Mouse (Mus musculus): ENCODE measurements around the gene 5730522E02Rik. TPM values are rescaled to one million over a fixed set of nuclear protein-coding genes. Genes with fewer than 3 reads are reported as not detected.
"Not testable (repeated sequence)": the region's sequence is repeated elsewhere in the genome, so short reads cannot be mapped to it uniquely, and the experiment has no call there.

The 5730522E02Rik gene
- 10 to 100 TPM; 11.5 to 12.0 TPM for total RNA-seq (2021)
- long read RNA-seq, experiment 1, partial matches to known transcripts: 0 of 2 reads
- long read RNA-seq, experiment 1, other reads (novel, unspliced or antisense): 2 of 2 reads
- long read RNA-seq, experiment 2, partial matches to known transcripts: 1 of 2 reads
- long read RNA-seq, experiment 2, other reads (novel, unspliced or antisense): 1 of 2 reads

- TF ChIP-seq CTCF (IDR thresholded peaks at IDR 0.05): no peak
- Histone ChIP-seq H3K27ac (peak within 1 kb of the TSS; percentile 83), H3K4me3 (peak within 1 kb of the TSS; percentile 71)
- intact Hi-C loops (cut with DNase I): loop anchor here (5.0 kb wide), 1 partner anchor 177 kb away; the partner anchor contains the start of gene Fancl
- DNase-seq (ENCODE audit: extremely low spot score in 1 of 2, low spot score in 2 of 2): no peak
These were observed at the start of gene 5730522E02Rik for GRCm38 (mm10) chr11:26210582-26211180. TSS of gene 5730522E02Rik (minus strand) at chr11:26210763.

GRCm38 (mm10) chr11:26236540-26236939 is 26.0 kb upstream of the 5730522E02Rik start:
- DNase-seq (ENCODE audit: extremely low spot score in 1 of 2, low spot score in 2 of 2): no peak
- Histone ChIP-seq H3K27ac (no peak overlapping the region), H3K4me3 (no peak overlapping the region)
- intact Hi-C loops (cut with DNase I): no loop called here
- no peak for TF ChIP-seq CTCF (IDR thresholded peaks at IDR 0.05)

DNA sequence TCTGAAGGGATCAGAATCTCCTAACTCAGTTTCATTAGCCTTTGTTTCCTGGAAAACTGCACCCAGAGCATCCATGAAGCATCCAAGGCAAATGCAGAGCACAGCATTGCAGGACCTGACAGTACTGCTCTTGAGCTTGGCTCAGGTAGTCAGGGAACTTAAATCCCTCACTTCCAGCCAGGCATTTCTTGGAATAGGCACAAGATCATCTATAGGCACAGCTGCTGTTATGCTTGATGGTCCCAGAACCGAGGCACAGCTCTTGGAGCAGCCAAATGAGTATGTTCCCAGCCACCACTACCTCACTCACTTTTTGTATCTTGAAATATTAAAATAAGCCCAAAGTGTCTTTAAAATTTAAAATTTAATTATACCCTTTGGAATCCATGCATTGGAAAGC is 19.3 kb upstream of the 5730522E02Rik start:
- no peak for DNase-seq (ENCODE audit: extremely low spot score in 1 of 2, low spot score in 2 of 2)
- H3K27ac ChIP-seq: no peak overlapping the region
- intact Hi-C loops (cut with DNase I): no loop called here

DNA sequence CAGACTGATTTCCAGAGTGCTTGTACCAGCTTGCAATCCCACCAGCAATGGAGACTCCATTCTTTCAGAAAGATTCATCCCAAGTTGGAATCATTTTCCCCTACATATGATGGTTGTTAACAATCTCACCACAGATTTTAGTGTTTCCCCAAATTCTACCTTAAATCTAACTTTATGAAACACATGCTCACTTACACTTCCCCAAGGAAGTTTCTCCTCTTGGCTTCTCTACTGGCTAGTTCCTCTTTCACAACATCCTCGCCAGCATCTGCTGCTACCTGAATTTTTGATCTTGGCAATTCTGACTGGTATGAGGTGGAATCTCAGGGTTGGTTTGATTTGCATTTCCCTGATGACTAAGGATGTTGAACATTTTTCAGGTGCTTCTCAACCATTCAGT is 3.1 kb upstream of the 5730522E02Rik start:
- H3K27ac ChIP-seq; H3K4me3 ChIP-seq; DNase-seq (ENCODE audit: extremely low spot score in 1 of 2, low spot score in 2 of 2): not testable (repeated sequence)
- intact Hi-C loops (cut with DNase I): loop anchor here (5.0 kb wide), 1 partner anchor 174 kb away; the partner anchor contains the start of gene Fancl

More for the DNA sequence above, 19.3 kb upstream of the 5730522E02Rik start:
- TF ChIP-seq CTCF (IDR thresholded peaks at IDR 0.05): no peak
- H3K4me3 ChIP-seq: no peak overlapping the region

GRCm38 (mm10) chr11:26209811-26210581 is 567 bp downstream of the 5730522E02Rik start:
- intact Hi-C loops (cut with DNase I): loop anchor here (5.0 to 10.0 kb wide), 4 partner anchors 177 to 755 kb away; partner anchors contain the start of gene Fancl
- Histone ChIP-seq H3K4me3 (peak overlapping the region; percentile 71), H3K27ac (peak overlapping the region; percentile 83)
- DNase-seq (ENCODE audit: extremely low spot score in 1 of 2, low spot score in 2 of 2): peak; percentile 55 to 57
- TF ChIP-seq CTCF (IDR thresholded peaks at IDR 0.05): no peak

DNA sequence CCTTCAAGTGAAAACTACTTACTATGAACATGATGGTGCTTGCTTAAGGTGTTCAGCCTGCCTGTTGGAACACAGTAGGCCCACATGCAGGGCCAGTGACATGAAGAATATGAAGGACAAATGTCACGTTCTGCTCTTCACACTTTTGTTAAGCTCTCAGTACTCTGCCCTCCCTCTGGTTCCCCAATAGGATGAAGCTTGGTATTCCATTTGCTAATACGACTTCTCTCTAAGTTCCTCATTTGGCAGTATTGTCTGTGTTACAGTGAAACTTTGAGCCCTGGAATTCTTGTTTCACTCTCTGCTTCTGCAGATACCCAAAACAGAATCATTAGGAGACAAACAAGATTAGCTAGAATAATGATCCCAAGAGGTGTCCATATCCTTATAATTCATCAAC is 7.1 kb downstream of the 5730522E02Rik start:
- no peak for TF ChIP-seq CTCF (IDR thresholded peaks at IDR 0.05)
- intact Hi-C loops (cut with DNase I): loop anchor here (10.0 kb wide), 2 partner anchors 581 to 761 kb away; no protein-coding TSS in a partner anchor
- H3K27ac ChIP-seq: no peak overlapping the region
- no peak for DNase-seq (ENCODE audit: extremely low spot score in 1 of 2, low spot score in 2 of 2)
- no peak overlapping the region for H3K4me3 ChIP-seq

- no peak overlapping the region for H3K4me3 ChIP-seq
- no peak for TF ChIP-seq CTCF (IDR thresholded peaks at IDR 0.05)
- intact Hi-C loops (cut with DNase I): loop anchor here (10.0 kb wide), 2 partner anchors 582 to 762 kb away; no protein-coding TSS in a partner anchor
- H3K27ac ChIP-seq: no peak overlapping the region
- DNase-seq (ENCODE audit: extremely low spot score in 1 of 2, low spot score in 2 of 2): no peak
These were observed 7.7 kb downstream of the 5730522E02Rik start for GRCm38 (mm10) chr11:26202842-26203241.

GRCm38 (mm10) chr11:26201778-26202097 is 8.8 kb downstream of the 5730522E02Rik start:
- TF ChIP-seq CTCF (IDR thresholded peaks at IDR 0.05): no peak
- H3K27ac ChIP-seq: no peak overlapping the region
- intact Hi-C loops (cut with DNase I): loop anchor here (10.0 kb wide), 2 partner anchors 583 to 763 kb away; no protein-coding TSS in a partner anchor
- no peak overlapping the region for H3K4me3 ChIP-seq
- no peak for DNase-seq (ENCODE audit: extremely low spot score in 1 of 2, low spot score in 2 of 2)

GRCm38 (mm10) chr11:26200970-26201777 is 9.4 kb downstream of the 5730522E02Rik start:
- Histone ChIP-seq H3K27ac (no peak overlapping the region), H3K4me3 (no peak overlapping the region)
- intact Hi-C loops (cut with DNase I): loop anchor here (10.0 kb wide), 2 partner anchors 584 to 764 kb away; no protein-coding TSS in a partner anchor
- peak; percentile 41 to 49 for DNase-seq (ENCODE audit: extremely low spot score in 1 of 2, low spot score in 2 of 2)
- TF ChIP-seq CTCF (IDR thresholded peaks at IDR 0.05): peak; percentile 74

DNA sequence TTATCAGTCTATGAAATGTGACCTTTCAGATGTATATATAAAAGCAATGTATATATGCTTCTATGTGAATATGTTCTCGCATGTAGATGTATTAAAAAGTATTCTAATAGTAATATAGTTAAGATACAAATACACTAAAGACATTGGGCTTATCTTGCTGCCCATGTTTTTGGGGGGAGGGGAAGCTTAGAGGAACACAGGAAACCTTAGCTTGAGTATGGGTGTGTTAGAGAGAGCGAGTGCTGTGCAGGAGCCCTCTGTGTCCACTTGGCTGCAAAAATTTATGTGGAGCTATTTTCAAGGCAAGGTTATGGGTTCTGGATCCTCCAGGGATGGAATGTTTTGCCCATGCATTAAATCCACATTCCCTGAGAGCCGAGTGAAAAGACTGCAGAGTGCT is 15.1 kb downstream of the 5730522E02Rik start:
- TF ChIP-seq CTCF (IDR thresholded peaks at IDR 0.05): no peak
- no peak for DNase-seq (ENCODE audit: extremely low spot score in 1 of 2, low spot score in 2 of 2)
- Histone ChIP-seq H3K4me3 (no peak overlapping the region), H3K27ac (no peak overlapping the region)
- intact Hi-C loops (cut with DNase I): no loop called here

GRCm38 (mm10) chr11:26187231-26187967 is 23.2 kb downstream of the 5730522E02Rik start:
- H3K27ac ChIP-seq: no peak overlapping the region
- intact Hi-C loops (cut with DNase I): no loop called here
- peak; percentile 18 for TF ChIP-seq CTCF (IDR thresholded peaks at IDR 0.05)
- DNase-seq (ENCODE audit: extremely low spot score in 1 of 2, low spot score in 2 of 2): no peak
- no peak overlapping the region for H3K4me3 ChIP-seq

All from left cerebral cortex, adult 2 months (tissue).